ENCODE assay signal across 10 mouse cellular contexts in genomic region chr16:33130731-33131130, GRCm38 (mm10). TPM values are rescaled to one million over a fixed set of nuclear protein-coding genes. Genes with fewer than 3 reads are reported as not detected.
DNase-seq lines count a peak whose midpoint lies in the region; ATAC-seq and TF ChIP-seq lines count a peak whose summit lies in the region.
"Had no signal": no experiment of that assay in that cellular context is flagged by ENCODE, and none has a peak within 500 bp of the region (broad histone marks: within the 10 kb centered on the region; RNA-seq: fewer than 3 reads in every experiment).

No protein-coding gene starts in this region.

- no peaks in the 10 kb centered on the region for H3K36me3 ChIP-seq in kidney, adult 2 months (ENCODE audit: control insufficient read depth, insufficient read depth, low read length)
- no peaks in the 10 kb centered on the region for H3K36me3 ChIP-seq in hindbrain, embryonic 13.5 days

- peak; percentile 15 for DNase-seq in kidney, adult 2 months
- DNase-seq in kidney, postnatal 36 days = no peak
- DNase-seq in adipocyte (ENCODE audit: low spot score) = peak; percentile 96
- peak; percentile 17 for DNase-seq in gastrocnemius, postnatal 10 days
- DNase-seq in lung, postnatal 10 days = peak; percentile 56
- no peak for DNase-seq in cerebellum, adult 9-10 months
- DNase-seq in cerebellum, adult 9-11 months = no peak
- DNase-seq: retina, postnatal 1 day had no signal

- no peak for TF ChIP-seq POLR2A in kidney, adult 2 months (IDR thresholded peaks at IDR 0.05; ENCODE audit: low read depth, low read length)

- H3K4me2 ChIP-seq in hindbrain, embryonic 13.5 days = no peak overlapping the region

- no peak overlapping the region for H3K9ac ChIP-seq in hindbrain, embryonic 13.5 days

- H3K9me3 ChIP-seq in hindbrain, embryonic 13.5 days = no peaks in the 10 kb centered on the region
- H3K9me3 ChIP-seq: midbrain, embryonic 10.5 days had no signal

- H3K27ac ChIP-seq in kidney, adult 2 months (ENCODE audit: insufficient read depth, low read depth, low read length) = no peak overlapping the region
- no peak overlapping the region for H3K27ac ChIP-seq in hindbrain, embryonic 13.5 days
- H3K27ac ChIP-seq: midbrain, embryonic 10.5 days had no signal

- no peak for TF ChIP-seq CTCF in kidney, adult 2 months (conservative IDR thresholded peaks at IDR 0.05; ENCODE audit: insufficient read depth, insufficient read length, low read depth, low read length)

- no peak for ATAC-seq in hindbrain, embryonic 13.5 days (ENCODE audit: low FRiP score)

- no peaks in the 10 kb centered on the region for H3K4me1 ChIP-seq in kidney, adult 2 months (ENCODE audit: control insufficient read depth, insufficient read depth, low read length)
- no peaks in the 10 kb centered on the region for H3K4me1 ChIP-seq in hindbrain, embryonic 13.5 days (replicated peaks)

- no peak overlapping the region for H3K4me3 ChIP-seq in kidney, adult 2 months (ENCODE audit: insufficient read depth, low read depth, low read length)
- H3K4me3 ChIP-seq in hindbrain, embryonic 13.5 days = no peak overlapping the region
- H3K4me3 ChIP-seq: midbrain, embryonic 10.5 days had no signal

- WGBS in kidney, adult 2 months = 27% methylated on average over 4 of the region's 4 CpGs
- WGBS in hindbrain, embryonic 13.5 days = 72% methylated on average over 4 of the region's 4 CpGs

- H3K27me3 ChIP-seq in kidney, adult 2 months (replicated peaks; ENCODE audit: control insufficient read depth, insufficient read depth, low read length) = no peaks in the 10 kb centered on the region
- no peaks in the 10 kb centered on the region for H3K27me3 ChIP-seq in hindbrain, embryonic 13.5 days

RNA-seq across cellular contexts. Expression of gene Osbpl11, which starts 54.1 kb away (rescaled TPM):
- 14.1 and 14.7 TPM in 2 replicates for polyA plus RNA-seq in kidney, adult 2 months (2012; rRNA removed)
- 10 to 100 TPM; 14.8 to 14.9 TPM for total RNA-seq in gastrocnemius, postnatal 10 days (2021)
- 17.0 and 18.3 TPM in 2 replicates for polyA plus RNA-seq in hindbrain, embryonic 13.5 days (2015; fragmentation: Nextera tagmentation; extraction: Ambion mirVana)

Comparison
In these comparisons a context has a peak if more than half of its experiments do, and no peak if none do; other contexts are left out.
1. DNase-seq: peak in kidney, adult 2 months (single experiment), adipocyte (single experiment), gastrocnemius, postnatal 10 days (single experiment) and lung, postnatal 10 days (single experiment); none in kidney, postnatal 36 days (0 of 2), cerebellum, adult 9-10 months (single experiment) and cerebellum, adult 9-11 months (single experiment).